Mouse (Mus musculus) CH12.LX (cell line): Measurements from ENCODE around the gene Hexdc. TPM values are rescaled to one million over a fixed set of nuclear protein-coding genes. Genes with fewer than 3 reads are reported as not detected.

ENCODE experiments used
- DNase-seq: peaks from one replicate; pipeline ENCODE4 v3.0.0-alpha.2; 2013; ENCODE audit errors: extremely low read depth
- H3K27ac ChIP-seq: 2 replicates; pipeline ENCODE4 v1.5.1; 2012; ENCODE audit warnings: low read depth, mild to moderate bottlenecking, control low read depth, moderate library complexity; ENCODE audit not compliant: insufficient read depth
- H3K27me3 ChIP-seq: replicated peaks from 2 replicates; pipeline ENCODE3; 2012; ENCODE audit warnings: inconsistent platforms
- H3K36me3 ChIP-seq, 2 experiments: replicated peaks in 1 of 2; 2 replicates each; pipeline versions ENCODE3 to v1.6.1; 2012; ENCODE audit warnings: inconsistent platforms in 1 of 2, low read length in 1 of 2, mild to moderate bottlenecking in 1 of 2, mixed read lengths in 1 of 2, moderate library complexity in 1 of 2; ENCODE audit not compliant: control insufficient read depth in 1 of 2, insufficient read depth in 1 of 2
- H3K4me1 ChIP-seq, 2 experiments: 2 replicates each; pipeline ENCODE4 v1.6.1; 2012; ENCODE audit warnings: inconsistent platforms in 1 of 2, moderate library complexity in 1 of 2; ENCODE audit not compliant: insufficient read depth in 2 of 2, control insufficient read depth in 1 of 2
- H3K4me2 ChIP-seq: 2 replicates; pipeline ENCODE4 v1.6.1; 2012; ENCODE audit warnings: low read depth, mild to moderate bottlenecking, control low read depth; ENCODE audit not compliant: poor library complexity, insufficient read depth, severe bottlenecking
- H3K4me3 ChIP-seq, 3 experiments: fragments of 150-350 bp in 1 of 3; sonication (generic) in 1 of 3; replicated peaks in 1 of 3; 2 replicates each; pipeline versions ENCODE3 to v1.5.1; 2011 to 2012; ENCODE audit warnings: low read depth in 2 of 3, low read length in 2 of 3, mild to moderate bottlenecking in 2 of 3, moderate library complexity in 2 of 3, control low read depth in 1 of 3, improper control_type of control experiment in 1 of 3, inconsistent platforms in 1 of 3, mixed read lengths in 1 of 3; ENCODE audit not compliant: poor library complexity in 1 of 3
- H3K79me2 ChIP-seq: replicated peaks from 2 replicates; pipeline ENCODE4 v1.6.1; 2012; ENCODE audit warnings: mild to moderate bottlenecking, moderate library complexity; ENCODE audit not compliant: control insufficient read depth, poor library complexity, insufficient read depth, severe bottlenecking; ENCODE audit errors: extremely low read depth
- H3K9ac ChIP-seq: 2 replicates; pipeline ENCODE4 v1.6.1; 2012; ENCODE audit warnings: low read depth, mild to moderate bottlenecking, control low read depth, moderate library complexity; ENCODE audit not compliant: insufficient read depth
- H3K9me3 ChIP-seq: replicated peaks from 2 replicates; pipeline ENCODE3; 2012; ENCODE audit warnings: low read length, inconsistent platforms, mixed read lengths
- BHLHE40 ChIP-seq: IDR thresholded peaks from 2 replicates; pipeline ENCODE4 v1.6.1; 2011; ENCODE audit warnings: mild to moderate bottlenecking, low read depth, low read length, improper control_type of control experiment
- CHD1 ChIP-seq: IDR thresholded peaks from 2 replicates; pipeline ENCODE4 v1.6.1; 2012; ENCODE audit warnings: low read depth, low read length, improper control_type of control experiment, inconsistent platforms
- CTCF ChIP-seq, 2 experiments: IDR thresholded peaks in 1 of 2; conservative IDR thresholded peaks in 1 of 2; 2 replicates each; pipeline ENCODE4 v1.5.1; 2011 to 2012; ENCODE audit warnings: low read depth in 2 of 2, low read length in 2 of 2, improper control_type of control experiment in 1 of 2, inconsistent platforms in 1 of 2, mild to moderate bottlenecking in 1 of 2, moderate library complexity in 1 of 2
- E2F4 ChIP-seq: IDR thresholded peaks from 2 replicates; pipeline ENCODE4 v1.6.1; 2011; ENCODE audit warnings: low read depth, low read length, improper control_type of control experiment; ENCODE audit not compliant: insufficient replicate concordance
- GABPA ChIP-seq: IDR thresholded peaks from 2 replicates; pipeline ENCODE4 v1.6.1; 2012; ENCODE audit warnings: low read depth, low read length, improper control_type of control experiment, inconsistent platforms; ENCODE audit not compliant: insufficient replicate concordance
- HCFC1 ChIP-seq: IDR thresholded peaks from 2 replicates; pipeline ENCODE4 v1.6.1; 2012; ENCODE audit warnings: low read depth, mild to moderate bottlenecking, inconsistent platforms, low read length, improper control_type of control experiment
- IRF4 ChIP-seq: IDR thresholded peaks from 2 replicates; pipeline ENCODE4 v1.6.1; 2014; ENCODE audit warnings: low read depth, mild to moderate bottlenecking, inconsistent platforms, low read length, improper control_type of control experiment
- KAT2A ChIP-seq: IDR thresholded peaks from 2 replicates; pipeline ENCODE4 v1.6.1; 2012; ENCODE audit warnings: low read length, improper control_type of control experiment, inconsistent platforms; ENCODE audit not compliant: insufficient replicate concordance
- MAFK ChIP-seq: IDR thresholded peaks from 2 replicates; pipeline ENCODE4 v1.6.1; 2011; ENCODE audit warnings: low read length, improper control_type of control experiment; ENCODE audit not compliant: insufficient replicate concordance
- MAX ChIP-seq: IDR thresholded peaks from 2 replicates; pipeline ENCODE4 v1.6.1; 2011; ENCODE audit warnings: low read length, improper control_type of control experiment
- MXI1 ChIP-seq: IDR thresholded peaks from 2 replicates; pipeline ENCODE4 v1.6.1; 2011; ENCODE audit warnings: mild to moderate bottlenecking, low read depth, low read length, improper control_type of control experiment
- MYC ChIP-seq: IDR thresholded peaks from 2 replicates; pipeline ENCODE4 v1.6.1; 2011; ENCODE audit warnings: low read depth, mild to moderate bottlenecking, improper control_type of control experiment, low read length
- NELFE ChIP-seq: IDR thresholded peaks from 2 replicates; pipeline ENCODE4 v1.6.1; 2011; ENCODE audit warnings: low read depth, low read length, improper control_type of control experiment
- POLR2A ChIP-seq: IDR thresholded peaks from 2 replicates; pipeline ENCODE4 v1.6.1; 2011; ENCODE audit warnings: low read depth, mild to moderate bottlenecking, improper control_type of control experiment, low read length
- POLR2AphosphoS2 ChIP-seq: IDR thresholded peaks from 2 replicates; pipeline ENCODE4 v1.6.1; 2011; ENCODE audit warnings: low read depth, low read length, improper control_type of control experiment
- RCOR1 ChIP-seq: conservative IDR thresholded peaks from 2 replicates; pipeline ENCODE4 v1.6.1; 2012; ENCODE audit warnings: low read depth, mild to moderate bottlenecking, inconsistent platforms, low read length, improper control_type of control experiment
- SIN3A ChIP-seq: IDR thresholded peaks from 2 replicates; pipeline ENCODE4 v1.6.1; 2012; ENCODE audit warnings: low read length, improper control_type of control experiment, inconsistent platforms
- UBTF ChIP-seq: IDR thresholded peaks from 2 replicates; pipeline ENCODE4 v1.6.1; 2012; ENCODE audit warnings: low read depth, mild to moderate bottlenecking, inconsistent platforms, low read length, improper control_type of control experiment, moderate library complexity
- ZKSCAN1 ChIP-seq: IDR thresholded peaks from 2 replicates; pipeline ENCODE4 v1.6.1; 2012; ENCODE audit warnings: low read depth, inconsistent platforms, low read length, improper control_type of control experiment, borderline replicate concordance
- ZNF384 ChIP-seq: IDR thresholded peaks from 2 replicates; pipeline ENCODE4 v1.6.1; 2012; ENCODE audit warnings: low read depth, low read length, improper control_type of control experiment, inconsistent platforms
- dilution Hi-C: fragments of 300-500 bp; cut with MboI; formaldehyde crosslinking; loops from 2 replicates; pipeline ENCODE4 v1.14.3; 2020; ENCODE audit warnings: low sequenced_read_pairs; ENCODE audit not compliant: extremely low pct_unique_long_range_greater_than_20kb, extremely low pct_ligation_motif_present
- in situ Hi-C: fragments of 300-500 bp; cut with MboI; formaldehyde crosslinking; loops from 3 replicates; pipeline ENCODE4 v1.14.3; 2019; ENCODE audit warnings: low sequenced_read_pairs, low pct_ligation_motif_present, low pct_unique_long_range_greater_than_20kb, mixed read lengths
- polyA plus RNA-seq: library from polyadenylated mRNA; unstranded; fragments of >175 nt; gene quantifications from 2 replicates; pipeline ENCODE4 v1.2.1, GENCODE M21; 2012; ENCODE audit warnings: low read depth; ENCODE audit not compliant: insufficient read length
- total RNA-seq, 2 experiments: library from RNA; depleted of rRNA; stranded (reverse); fragments of 300-350 nt in 1 of 2; fragments of >200 nt in 1 of 2; gene quantifications; 2 replicates each; pipeline ENCODE4 v1.2.3; 2012 to 2014

The Hexdc gene
- total and polyA plus RNA-seq, 3 experiments, result 8.8 to 11.6 (median 10.6) TPM

GRCm38 (mm10) chr11:121219776-121220175, 15.5 kb downstream of the Hexdc start:
- peaks cover 40 to 82% of the 10 kb centered on the region in 2 experiments for H3K36me3 ChIP-seq
- dilution Hi-C loops, result no loop called here
- TF ChIP-seq HCFC1, result no peak
- no peak for TF ChIP-seq POLR2AphosphoS2
- no peak for TF ChIP-seq SIN3A
- TF ChIP-seq UBTF, result no peak
- no peak for TF ChIP-seq RCOR1
- TF ChIP-seq POLR2A, result no peak
- no peak for TF ChIP-seq ZNF384
- TF ChIP-seq MAX, result no peak
- TF ChIP-seq MAFK, result no peak
- no peak for TF ChIP-seq IRF4
- TF ChIP-seq CHD1, result no peak
- TF ChIP-seq BHLHE40, result no peak
- TF ChIP-seq E2F4, result no peak
- TF ChIP-seq MXI1, result no peak
- TF ChIP-seq ZKSCAN1, result no peak

GRCm38 (mm10) chr11:121220771-121221170, 16.5 kb downstream of the Hexdc start:
- Histone ChIP-seq H3K36me3 (peaks cover 50 to 89% of the 10 kb centered on the region in 2 experiments), H3K27ac (no peak overlapping the region), H3K4me2 (no peak overlapping the region), H3K9ac (no peak overlapping the region), H3K4me3 (no peak overlapping the region), H3K79me2 (0 out of 2 replicates have a peak, but pooled peaks cover 2% of the 10 kb centered on the region), H3K9me3 (no peaks in the 10 kb centered on the region), H3K27me3 (no peaks in the 10 kb centered on the region), H3K4me1 (peaks cover 0 to 7% of the 10 kb centered on the region in 2 experiments; a peak in 2 of 4 replicates)
- TF ChIP-seq SIN3A (no peak), CHD1 (no peak), CTCF (conservative IDR thresholded peaks at IDR 0.05 in 1 of 2, IDR thresholded peaks at IDR 0.05 in 1 of 2; ENCODE audit: low read depth in 2 of 2, low read length in 2 of 2) (no peak), GABPA (no peak), KAT2A (no peak), UBTF (no peak), NELFE (no peak), MYC (no peak)
- dilution Hi-C loops (no loop called here), in situ Hi-C loops (no loop called here)
- no peak for DNase-seq

More at GRCm38 (mm10) chr11:121219776-121220175, 15.5 kb downstream of the Hexdc start:
- in situ Hi-C loops, result no loop called here
- Histone ChIP-seq H3K4me1 (0 out of 4 replicates have a peak, but pooled peaks cover 0 to 2% of the 10 kb centered on the region in 2 experiments), H3K9me3 (no peaks in the 10 kb centered on the region), H3K4me2 (no peak overlapping the region), H3K4me3 (no peak overlapping the region), H3K27me3 (no peaks in the 10 kb centered on the region), H3K79me2 (no peaks in the 10 kb centered on the region), H3K9ac (no peak overlapping the region), H3K27ac (no peak overlapping the region)
- no peak for DNase-seq
